Mouse (Mus musculus): ENCODE data around the gene Pakap. TPM values are rescaled to one million over a fixed set of nuclear protein-coding genes. Genes with fewer than 3 reads are reported as not detected.

Pakap gene
- polyA plus RNA-seq, 1 experiment from 2014 or later, result 5.8 TPM

DNA sequence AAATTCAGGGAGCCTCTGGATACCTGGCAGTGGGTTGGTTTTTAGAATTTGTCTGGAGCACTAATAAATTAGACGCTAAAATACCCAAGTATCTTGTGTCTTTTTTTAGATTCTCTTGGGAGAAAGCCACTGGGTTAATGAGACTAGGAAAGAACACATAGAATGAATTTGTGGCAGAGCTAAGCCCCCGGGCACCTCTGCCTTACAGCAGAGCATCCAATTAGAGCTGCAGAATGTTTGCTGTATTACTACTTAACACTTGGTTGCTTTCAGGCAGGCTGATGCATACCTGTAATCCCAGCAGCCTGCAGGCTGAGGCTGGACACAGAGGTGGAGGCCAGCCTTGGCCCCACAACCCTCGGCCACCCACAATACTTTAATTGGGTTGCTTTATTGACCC, 261.8 kb downstream of the Pakap start:
- Histone ChIP-seq H3K36me3 (no peaks in the 10 kb centered on the region), H3K4me3 (no peak overlapping the region), H3K9me3 (no peaks in the 10 kb centered on the region), H3K9ac (replicated peaks) (no peak overlapping the region), H3K27ac (replicated peaks) (no peak overlapping the region), H3K27me3 (no peaks in the 10 kb centered on the region), H3K4me2 (replicated peaks) (no peak overlapping the region), H3K4me1 (peaks cover 1% of the 10 kb centered on the region)
- WGBS, result 35% methylated on average over 3 of the region's 3 CpGs
- ATAC-seq (replicated peaks), result no peak

DNA sequence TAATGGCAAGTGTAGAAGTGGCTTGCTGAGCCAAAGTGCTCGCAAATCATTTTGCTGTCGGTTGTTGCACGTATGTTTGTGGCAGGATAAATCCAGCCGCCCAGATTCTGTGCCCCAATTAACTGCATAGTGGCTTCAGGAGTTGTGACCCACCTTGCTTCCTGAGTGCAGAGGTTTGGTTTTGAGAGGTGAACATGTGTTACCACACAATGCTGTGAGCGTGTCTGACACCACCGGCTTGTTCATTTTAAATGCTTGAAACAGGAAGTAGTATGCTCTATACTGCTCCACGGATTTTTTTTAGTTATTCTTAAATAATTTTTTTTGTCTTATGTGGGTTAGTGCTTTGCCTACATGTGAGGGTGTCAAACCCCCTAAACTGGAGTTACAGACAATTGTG, 264.3 kb downstream of the Pakap start:
- ATAC-seq (replicated peaks), result no peak
- WGBS, result 61% methylated on average over 7 of the region's 7 CpGs
- Histone ChIP-seq H3K4me2 (replicated peaks) (no peak overlapping the region), H3K27me3 (no peaks in the 10 kb centered on the region), H3K4me1 (no peaks in the 10 kb centered on the region), H3K36me3 (no peaks in the 10 kb centered on the region), H3K27ac (replicated peaks) (no peak overlapping the region), H3K9me3 (no peaks in the 10 kb centered on the region), H3K4me3 (no peak overlapping the region), H3K9ac (replicated peaks) (no peak overlapping the region)

DNA sequence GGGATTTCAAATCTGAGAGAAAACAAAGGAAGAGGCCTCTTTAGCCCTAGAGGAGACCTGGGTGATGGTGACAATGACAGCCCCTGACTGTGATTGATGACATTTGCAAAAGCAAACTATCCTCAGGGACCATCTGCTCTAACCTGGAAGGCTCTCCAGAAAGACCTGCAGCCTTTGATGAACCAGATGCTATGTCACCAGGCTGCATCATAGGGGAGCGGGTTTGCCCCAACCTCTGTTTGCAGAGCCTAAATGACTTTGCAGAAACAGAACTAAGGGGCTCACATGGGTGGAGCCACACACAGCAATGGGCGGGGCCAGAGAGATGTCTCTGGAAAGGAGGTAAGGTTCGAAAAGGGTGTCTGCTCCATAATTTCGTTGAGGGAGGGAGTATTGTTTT, 265.1 kb downstream of the Pakap start:
- H3K4me3 ChIP-seq, result no peak overlapping the region
- H3K4me2 ChIP-seq (replicated peaks), result no peak overlapping the region
- H3K27ac ChIP-seq (replicated peaks), result no peak overlapping the region
- H3K4me1 ChIP-seq, result no peaks in the 10 kb centered on the region
- 0 out of 2 replicates have a peak, but pooled peaks have one; percentile 16 for ATAC-seq (replicated peaks)
- H3K36me3 ChIP-seq, result no peaks in the 10 kb centered on the region
- H3K9me3 ChIP-seq, result no peaks in the 10 kb centered on the region
- no peak overlapping the region for H3K9ac ChIP-seq (replicated peaks)
- WGBS, result 85% methylated on average over 4 of the region's 4 CpGs
- no peaks in the 10 kb centered on the region for H3K27me3 ChIP-seq

DNA sequence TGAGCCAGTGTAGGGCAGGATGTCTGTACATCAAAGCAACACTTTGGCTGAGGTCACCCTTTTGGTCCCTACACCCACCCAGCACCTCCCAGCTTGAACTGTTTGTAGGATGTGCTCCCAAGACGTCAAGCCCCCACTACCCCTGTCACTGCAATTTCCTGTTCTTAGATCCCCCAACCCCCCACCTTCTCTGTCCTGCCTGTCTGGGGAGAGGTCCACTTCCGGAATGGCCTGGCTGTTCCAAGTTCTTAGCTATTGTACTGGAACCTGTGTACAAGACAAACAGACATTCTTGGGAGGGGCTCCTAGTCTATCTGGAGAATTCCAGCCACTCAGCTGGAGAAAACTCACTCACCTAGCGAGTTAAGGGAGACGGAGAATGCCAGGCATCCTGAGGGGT, 266.2 kb downstream of the Pakap start:
- no peak for ATAC-seq (replicated peaks)
- WGBS, result 83% methylated on average over 4 of the region's 4 CpGs

GRCm38 (mm10) chr4:57837089-57837488, 269.1 kb downstream of the Pakap start:
- Histone ChIP-seq H3K9ac (replicated peaks) (no peak overlapping the region), H3K4me3 (no peak overlapping the region), H3K9me3 (no peaks in the 10 kb centered on the region), H3K4me1 (no peaks in the 10 kb centered on the region), H3K36me3 (no peaks in the 10 kb centered on the region), H3K27me3 (no peaks in the 10 kb centered on the region), H3K4me2 (replicated peaks) (no peak overlapping the region), H3K27ac (replicated peaks) (no peak overlapping the region)
- WGBS, result 70% methylated on average over 9 of the region's 9 CpGs
- ATAC-seq (replicated peaks), result no peak

More for the DNA sequence above, 266.2 kb downstream of the Pakap start:
- Histone ChIP-seq H3K4me2 (replicated peaks) (no peak overlapping the region), H3K27ac (replicated peaks) (no peak overlapping the region), H3K36me3 (no peaks in the 10 kb centered on the region), H3K4me3 (no peak overlapping the region), H3K9ac (replicated peaks) (no peak overlapping the region), H3K4me1 (no peaks in the 10 kb centered on the region), H3K9me3 (no peaks in the 10 kb centered on the region), H3K27me3 (no peaks in the 10 kb centered on the region)

- Histone ChIP-seq H3K9ac (replicated peaks) (no peak overlapping the region), H3K27me3 (no peaks in the 10 kb centered on the region), H3K4me1 (no peaks in the 10 kb centered on the region), H3K4me3 (no peak overlapping the region), H3K27ac (replicated peaks) (no peak overlapping the region), H3K4me2 (replicated peaks) (no peak overlapping the region), H3K9me3 (no peaks in the 10 kb centered on the region), H3K36me3 (no peaks in the 10 kb centered on the region)
- WGBS, result 84% methylated on average over 4 of the region's 4 CpGs
- no peak for ATAC-seq (replicated peaks)
Observed at GRCm38 (mm10) chr4:57839343-57839742, 271.4 kb downstream of the Pakap start.

GRCm38 (mm10) chr4:57841911-57842310, 273.9 kb downstream of the Pakap start:
- Histone ChIP-seq H3K27ac (replicated peaks) (no peak overlapping the region), H3K9me3 (no peaks in the 10 kb centered on the region), H3K9ac (replicated peaks) (no peak overlapping the region), H3K4me1 (peaks cover 12% of the 10 kb centered on the region), H3K4me3 (no peak overlapping the region), H3K4me2 (replicated peaks) (no peak overlapping the region), H3K27me3 (no peaks in the 10 kb centered on the region), H3K36me3 (no peaks in the 10 kb centered on the region)
- ATAC-seq (replicated peaks), result no peak
- WGBS, result 29% methylated on average over 1 of the region's 1 CpGs

DNA sequence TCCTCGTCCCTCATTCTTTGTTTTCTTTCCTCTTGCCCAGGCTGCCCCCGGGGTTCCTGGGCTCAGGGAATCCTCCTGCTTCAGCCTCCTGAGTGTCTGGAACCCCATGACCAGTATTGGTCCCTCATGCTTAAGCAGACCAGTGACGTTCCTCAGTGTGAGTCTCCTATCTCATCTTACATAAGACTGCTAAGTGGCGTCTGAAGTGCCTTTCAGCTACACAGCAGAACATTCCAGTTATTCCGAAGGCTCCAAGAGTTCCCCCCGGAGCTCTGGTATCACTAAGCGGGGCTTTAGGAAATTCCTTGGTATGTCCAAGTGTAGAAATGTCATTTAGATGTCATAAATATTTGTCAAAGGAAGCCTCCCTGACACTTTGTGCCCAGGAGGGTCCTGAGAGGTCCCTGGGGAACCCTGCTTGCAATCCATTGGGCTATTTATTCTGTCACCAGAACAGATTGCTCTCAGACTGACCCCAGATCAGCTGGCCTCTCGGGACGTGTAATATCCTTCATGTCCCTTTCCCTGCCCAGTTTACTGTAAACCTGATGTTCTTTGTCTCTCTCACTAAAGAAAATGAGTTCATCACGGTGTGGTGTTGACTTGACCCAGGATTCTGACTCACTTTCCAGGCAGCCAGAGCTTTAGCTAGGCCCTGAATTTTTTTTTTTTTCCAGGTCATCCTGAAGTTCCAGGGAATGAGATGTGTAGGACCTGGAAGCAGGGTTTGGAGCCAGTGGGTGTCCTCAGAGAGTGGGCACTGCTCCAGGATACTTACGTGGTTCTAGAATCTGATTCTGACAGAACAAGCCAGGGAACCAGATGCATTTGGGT, 274.7 kb downstream of the Pakap start:
- H3K4me2 ChIP-seq (replicated peaks), result no peak overlapping the region
- no peaks in the 10 kb centered on the region for H3K9me3 ChIP-seq
- 87% methylated on average over 11 of the region's 11 CpGs for WGBS
- no peak overlapping the region for H3K9ac ChIP-seq (replicated peaks)
- H3K27me3 ChIP-seq, result no peaks in the 10 kb centered on the region
- H3K36me3 ChIP-seq, result no peaks in the 10 kb centered on the region
- H3K27ac ChIP-seq (replicated peaks), result no peak overlapping the region
- no peak overlapping the region for H3K4me3 ChIP-seq
- no peak for ATAC-seq (replicated peaks)
- H3K4me1 ChIP-seq, result peaks cover 12% of the 10 kb centered on the region

- Histone ChIP-seq H3K9me3 (no peaks in the 10 kb centered on the region), H3K4me3 (peak overlapping the region; percentile 13), H3K9ac (replicated peaks) (0 out of 2 replicates have a peak overlapping the region, but pooled peaks have one; percentile 8), H3K36me3 (no peaks in the 10 kb centered on the region), H3K27ac (replicated peaks) (no peak overlapping the region), H3K4me1 (peaks cover 12% of the 10 kb centered on the region), H3K4me2 (replicated peaks) (peak overlapping the region; percentile 19), H3K27me3 (no peaks in the 10 kb centered on the region)
- ATAC-seq (replicated peaks), result peak; percentile 76
- WGBS, result 1% methylated on average over 10 of the region's 10 CpGs
Observed at GRCm38 (mm10) chr4:57845031-57845431, 277.1 kb downstream of the Pakap start.

- 0 out of 2 replicates have a peak overlapping the region, but pooled peaks have one; percentile 11 for H3K27ac ChIP-seq (replicated peaks)
- H3K27me3 ChIP-seq, result no peaks in the 10 kb centered on the region
- peak overlapping the region; percentile 19 for H3K4me2 ChIP-seq (replicated peaks)
- no peaks in the 10 kb centered on the region for H3K9me3 ChIP-seq
- no peaks in the 10 kb centered on the region for H3K36me3 ChIP-seq
- 0 out of 2 replicates have a peak overlapping the region, but pooled peaks have one; percentile 8 for H3K9ac ChIP-seq (replicated peaks)
- H3K4me1 ChIP-seq, result peaks cover 12% of the 10 kb centered on the region
- no peak for ATAC-seq (replicated peaks)
- peak overlapping the region; percentile 13 for H3K4me3 ChIP-seq
- WGBS, result 21% methylated on average over 12 of the region's 12 CpGs
Observed at GRCm38 (mm10) chr4:57845541-57846210, 277.7 kb downstream of the Pakap start.

DNA sequence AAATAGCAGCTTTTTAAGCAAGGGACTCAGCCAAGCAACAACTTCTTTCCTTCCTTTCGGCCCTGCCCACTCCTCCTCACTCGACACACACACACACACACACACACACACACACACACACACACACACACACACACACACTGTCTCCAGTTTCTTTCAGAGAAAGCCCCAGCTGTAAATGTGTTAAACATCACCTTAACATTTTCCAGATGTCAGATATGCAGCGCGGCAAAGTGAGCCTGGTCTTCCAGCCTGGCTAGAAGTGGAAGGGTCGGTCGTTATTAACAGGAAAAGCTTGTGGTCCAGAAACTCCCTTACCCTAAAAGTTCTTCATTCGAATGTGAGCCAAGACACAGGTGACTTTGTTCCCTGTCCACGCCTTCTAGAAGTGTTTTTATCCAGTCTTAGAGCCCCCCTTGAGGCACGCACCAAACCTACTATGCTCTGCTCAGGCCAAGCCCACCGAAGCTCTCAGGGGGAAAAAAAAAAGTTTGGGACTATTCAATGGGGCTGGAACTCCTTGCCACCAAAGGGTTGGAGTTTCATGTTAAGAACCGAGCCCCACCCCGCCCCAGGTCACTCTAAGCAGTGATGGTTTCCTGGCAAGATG, 278.5 kb downstream of the Pakap start:
- no peak for ATAC-seq (replicated peaks)
- Histone ChIP-seq H3K27ac (replicated peaks) (no peak overlapping the region), H3K4me3 (no peak overlapping the region), H3K4me1 (peaks cover 12% of the 10 kb centered on the region), H3K9ac (replicated peaks) (no peak overlapping the region), H3K9me3 (no peaks in the 10 kb centered on the region), H3K27me3 (no peaks in the 10 kb centered on the region), H3K36me3 (no peaks in the 10 kb centered on the region), H3K4me2 (replicated peaks) (no peak overlapping the region)
- 58% methylated on average over 11 of the region's 12 CpGs for WGBS

DNA sequence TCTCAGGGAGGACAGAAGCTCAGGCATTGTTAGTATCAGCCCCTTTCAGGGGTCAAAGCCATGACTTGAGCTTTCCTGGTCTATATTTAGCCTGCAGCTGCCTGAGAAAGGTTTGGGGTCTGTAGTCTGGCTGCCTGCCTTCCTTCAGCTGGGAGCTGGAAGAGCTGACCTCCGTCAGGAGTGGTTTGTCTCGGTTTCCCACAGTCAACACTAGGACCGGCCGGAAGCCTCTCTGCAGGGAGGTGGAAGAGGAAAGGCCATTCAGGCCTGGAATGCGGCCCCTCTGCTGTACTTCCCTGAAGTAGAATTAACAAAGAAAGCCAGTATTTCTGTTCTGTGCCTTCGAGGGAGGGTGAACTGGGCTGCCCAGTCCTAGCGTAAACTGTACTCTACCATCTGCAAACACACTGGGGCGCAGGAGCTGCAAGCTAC, 279.0 kb downstream of the Pakap start:
- whole genome bisulfite sequencing, result 34% methylated on average over 8 of the region's 8 CpGs
- no peaks in the 10 kb centered on the region for H3K27me3 ChIP-seq
- no peak overlapping the region for H3K4me3 ChIP-seq
- H3K27ac ChIP-seq (replicated peaks), result no peak overlapping the region
- H3K9me3 ChIP-seq, result no peaks in the 10 kb centered on the region
- H3K9ac ChIP-seq (replicated peaks), result no peak overlapping the region
- H3K4me2 ChIP-seq (replicated peaks), result no peak overlapping the region
- no peak for ATAC-seq (replicated peaks)
- H3K4me1 ChIP-seq, result peaks cover 12% of the 10 kb centered on the region
- no peaks in the 10 kb centered on the region for H3K36me3 ChIP-seq
